Mouse (Mus musculus) thymus, postnatal 4 days (tissue): ENCODE data around the gene Zfp422.
A peak's percentile ranks its signal among the peaks of the same experiment; 100 is the strongest.

Experiments used
- DNase-seq: peaks from one replicate; pipeline ENCODE4 v3.0.0; 2021

Gene Zfp422

GRCm38 (mm10) chr6:116628539-116629171 is at the start of gene Zfp422:
Zfp422 (minus strand) TSS chr6:116628999.
- DNase-seq, result peak; percentile 85

GRCm38 (mm10) chr6:116677321-116677720 is 48.5 kb upstream of the Zfp422 start:
- DNase-seq, result no peak

- peak; percentile 24 for DNase-seq
Measured at GRCm38 (mm10) chr6:116676355-116676913, 47.6 kb upstream of the Zfp422 start.

GRCm38 (mm10) chr6:116674283-116674886 is 45.6 kb upstream of the Zfp422 start:
- DNase-seq, result peak; percentile 15

- peak; percentile 81 for DNase-seq
Measured at GRCm38 (mm10) chr6:116673471-116674282, 44.9 kb upstream of the Zfp422 start, which contains the start of gene Rassf4. Rassf4 (minus strand) TSS chr6:116673952.

GRCm38 (mm10) chr6:116672349-116672748 is 43.5 kb upstream of the Zfp422 start:
- DNase-seq, result no peak

- DNase-seq, result no peak
Measured at GRCm38 (mm10) chr6:116671768-116672167, 43.0 kb upstream of the Zfp422 start.

GRCm38 (mm10) chr6:116671031-116671430 is 42.2 kb upstream of the Zfp422 start:
- no peak for DNase-seq

GRCm38 (mm10) chr6:116670144-116670543 is 41.3 kb upstream of the Zfp422 start:
- DNase-seq, result no peak

GRCm38 (mm10) chr6:116668682-116669470 is 40.1 kb upstream of the Zfp422 start:
- no peak for DNase-seq

- no peak for DNase-seq
Measured at GRCm38 (mm10) chr6:116667382-116667781, 38.6 kb upstream of the Zfp422 start.

GRCm38 (mm10) chr6:116666892-116667291 is 38.1 kb upstream of the Zfp422 start:
- DNase-seq, result no peak

GRCm38 (mm10) chr6:116666085-116666750 is 37.4 kb upstream of the Zfp422 start:
- no peak for DNase-seq

GRCm38 (mm10) chr6:116664830-116665229 is 36.0 kb upstream of the Zfp422 start:
- no peak for DNase-seq

GRCm38 (mm10) chr6:116664031-116664430 is 35.2 kb upstream of the Zfp422 start:
- no peak for DNase-seq

- DNase-seq, result no peak
Measured at GRCm38 (mm10) chr6:116663364-116663763, 34.6 kb upstream of the Zfp422 start.

GRCm38 (mm10) chr6:116653684-116654454 is 25.1 kb upstream of the Zfp422 start:
- DNase-seq, result peak; percentile 61

GRCm38 (mm10) chr6:116653191-116653590 is 24.4 kb upstream of the Zfp422 start:
- DNase-seq, result no peak

GRCm38 (mm10) chr6:116651437-116652118 is 22.8 kb upstream of the Zfp422 start:
- DNase-seq, result no peak

GRCm38 (mm10) chr6:116650406-116650805 is 21.6 kb upstream of the Zfp422 start, which contains the start of gene Depp1:
Depp1 (plus strand) TSS chr6:116650609.
- no peak for DNase-seq
